Mouse (Mus musculus): ENCODE measurements around the gene Gzmd. TPM values are rescaled to one million over a fixed set of nuclear protein-coding genes. Genes with fewer than 3 reads are reported as not detected.
"Not testable (repeated sequence)": the region's sequence is repeated elsewhere in the genome, so short reads cannot be mapped to it uniquely, and the experiment has no call there.

The Gzmd gene
- polyA plus RNA-seq (2016; fragmentation: Nextera tagmentation; extraction: Ambion mirVana): not detected in 2 replicates

DNA sequence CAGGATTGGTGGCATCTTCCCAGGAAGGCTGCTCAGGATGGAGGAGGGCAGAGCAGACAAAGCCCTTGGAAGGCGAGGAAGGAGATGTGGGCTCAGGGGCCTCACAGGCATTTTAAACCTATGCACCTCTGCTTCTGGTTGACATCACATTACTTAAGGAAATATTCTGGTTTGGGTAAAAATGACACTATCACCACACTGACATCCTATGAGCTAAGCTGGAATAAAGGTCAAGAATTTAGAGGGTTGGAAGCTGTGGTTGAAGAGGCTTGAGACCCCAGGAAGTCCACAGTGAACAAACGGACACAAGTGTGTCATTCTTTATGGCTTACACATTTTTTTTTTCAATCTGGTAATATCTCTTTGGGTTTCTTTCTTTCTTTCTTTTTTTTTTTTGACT lies at the start of gene Gzmd:
Gzmd (minus strand) TSS at position 101 of the 400 bp plus-strand sequence.
- 80% methylated on average over 2 of the region's 2 CpGs for WGBS
- H3K4me3 ChIP-seq; H3K9ac ChIP-seq; H3K27ac ChIP-seq; H3K36me3 ChIP-seq; H3K27me3 ChIP-seq; H3K4me1 ChIP-seq; ATAC-seq (ENCODE audit: low FRiP score); H3K4me2 ChIP-seq (replicated peaks); H3K9me3 ChIP-seq (replicated peaks): not testable (repeated sequence)

DNA sequence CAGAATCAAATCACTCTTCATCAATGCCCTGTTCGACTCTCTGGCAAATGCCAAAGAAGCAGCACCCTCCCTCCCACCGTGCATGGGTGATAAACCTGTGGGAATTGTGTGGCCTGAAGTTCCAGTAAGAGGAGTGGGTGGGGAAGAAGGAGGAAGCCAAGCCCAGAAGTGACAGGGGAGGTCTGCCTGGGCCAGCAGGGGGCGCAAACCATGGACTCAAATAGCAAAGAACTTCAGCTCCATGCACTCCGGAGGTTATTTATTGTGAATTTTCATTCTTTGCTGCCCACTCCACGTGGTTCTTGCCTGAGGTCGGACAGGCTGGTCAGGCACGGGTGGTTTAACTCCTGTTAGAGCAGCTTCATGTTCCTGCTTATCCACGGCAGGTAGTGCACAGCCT lies 45.2 kb upstream of the Gzmd start:
- not testable (repeated sequence) for ATAC-seq (ENCODE audit: low FRiP score); H3K4me2 ChIP-seq (replicated peaks); H3K4me1 ChIP-seq; H3K9ac ChIP-seq; H3K4me3 ChIP-seq; H3K36me3 ChIP-seq; H3K27ac ChIP-seq; H3K9me3 ChIP-seq (replicated peaks); H3K27me3 ChIP-seq
- 28% methylated on average over 8 of the region's 8 CpGs for WGBS

DNA sequence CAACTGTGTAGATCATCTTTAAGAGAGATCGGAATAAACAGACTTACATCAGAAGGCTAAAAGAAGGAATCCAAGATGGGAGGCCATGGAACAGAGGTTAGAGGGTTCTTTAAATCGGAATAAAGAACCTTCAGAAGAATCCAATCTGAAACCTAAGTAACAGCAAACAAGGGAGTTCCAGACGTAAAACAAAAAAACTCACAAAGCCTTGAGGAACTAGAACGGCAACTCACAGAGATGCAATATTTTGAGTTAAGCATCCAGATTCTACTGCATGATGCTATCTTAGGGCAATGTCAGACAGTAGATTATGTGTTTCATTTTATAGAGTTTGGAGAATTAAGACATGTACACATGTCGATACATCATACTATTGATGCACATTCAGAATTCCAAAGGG lies 42.1 kb upstream of the Gzmd start, which contains the start of gene Gzmn:
Gzmn (minus strand) TSS at position 101 of the 400 bp plus-strand sequence.
- Histone ChIP-seq H3K27ac (no peak within 1 kb of the TSS), H3K4me3 (no peak within 1 kb of the TSS), H3K27me3 (no peaks in the 10 kb centered on the region), H3K4me1 (no peaks in the 10 kb centered on the region), H3K9ac (no peak within 1 kb of the TSS), H3K36me3 (no peaks in the 10 kb centered on the region), H3K9me3 (replicated peaks) (no peaks in the 10 kb centered on the region), H3K4me2 (replicated peaks) (no peak within 1 kb of the TSS)
- WGBS: 90% methylated on average over 5 of the region's 5 CpGs
- no peak for ATAC-seq (ENCODE audit: low FRiP score)

DNA sequence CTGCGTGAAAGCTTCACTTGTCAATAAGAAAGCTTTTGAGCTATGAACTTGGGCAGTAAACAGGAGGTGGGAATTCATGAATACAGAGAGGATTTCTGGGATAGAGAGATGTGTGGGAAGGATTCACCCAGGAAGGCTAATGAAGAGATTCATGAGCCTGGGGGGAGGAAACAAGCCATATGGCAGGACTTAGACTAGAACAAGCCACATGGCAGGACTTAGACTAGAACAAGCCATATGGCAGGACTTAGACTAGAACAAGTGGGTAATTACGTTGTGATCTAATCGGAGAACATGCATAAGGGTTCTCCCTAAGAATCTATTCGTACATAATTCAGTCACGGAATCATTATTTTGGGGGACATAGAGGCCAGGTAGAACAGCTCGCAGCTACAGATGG lies 41.0 kb upstream of the Gzmd start:
- no peak overlapping the region for H3K27ac ChIP-seq
- no peak for ATAC-seq (ENCODE audit: low FRiP score)
- WGBS: 96% methylated on average over 6 of the region's 6 CpGs
- no peaks in the 10 kb centered on the region for H3K9me3 ChIP-seq (replicated peaks)
- H3K4me2 ChIP-seq (replicated peaks): no peak overlapping the region
- H3K4me3 ChIP-seq: no peak overlapping the region
- no peak overlapping the region for H3K9ac ChIP-seq
- no peaks in the 10 kb centered on the region for H3K27me3 ChIP-seq
- no peaks in the 10 kb centered on the region for H3K4me1 ChIP-seq
- H3K36me3 ChIP-seq: no peaks in the 10 kb centered on the region

DNA sequence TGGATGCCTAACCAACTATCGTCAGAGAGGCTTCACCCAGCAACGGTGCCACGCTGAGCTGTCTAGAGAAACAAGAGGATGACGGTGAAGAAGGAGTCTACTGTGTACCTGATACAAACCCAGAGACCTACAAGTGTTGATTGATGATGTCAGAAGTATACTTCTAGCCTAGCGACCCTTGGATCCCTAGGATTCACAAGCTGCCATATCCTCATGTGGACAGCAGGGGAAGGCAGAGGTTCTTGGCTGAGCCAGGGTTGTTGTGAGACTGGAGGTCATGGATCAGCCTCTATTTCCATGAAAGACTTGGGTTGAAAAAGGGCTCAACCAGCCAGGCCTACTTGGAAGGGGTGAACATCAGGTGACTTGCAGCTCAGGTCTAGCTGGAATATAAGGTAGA lies 40.3 kb upstream of the Gzmd start:
- ATAC-seq (ENCODE audit: low FRiP score): no peak
- Histone ChIP-seq H3K4me1 (no peaks in the 10 kb centered on the region), H3K9ac (no peak overlapping the region), H3K9me3 (replicated peaks) (no peaks in the 10 kb centered on the region), H3K27me3 (no peaks in the 10 kb centered on the region), H3K27ac (no peak overlapping the region), H3K4me2 (replicated peaks) (no peak overlapping the region), H3K4me3 (no peak overlapping the region), H3K36me3 (no peaks in the 10 kb centered on the region)
- WGBS: 90% methylated on average over 5 of the region's 5 CpGs

DNA sequence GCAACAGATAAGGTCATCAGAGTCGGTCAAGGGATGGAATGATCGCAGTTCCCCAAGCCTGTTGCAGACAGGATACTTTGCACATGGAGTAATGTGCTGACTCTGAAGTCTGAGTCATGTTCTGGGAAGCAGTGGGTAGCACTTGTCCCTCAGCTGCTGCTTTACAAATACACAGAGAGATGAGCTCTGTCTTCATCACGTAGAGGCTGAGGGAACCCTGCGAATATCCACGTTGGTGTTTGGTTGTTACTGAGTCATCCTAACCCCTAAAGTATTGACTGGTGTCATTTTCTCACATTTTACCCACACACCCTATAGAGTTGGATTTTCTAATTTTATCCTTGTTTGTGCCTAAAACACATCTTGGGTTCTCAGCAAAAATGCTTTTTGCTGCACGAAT lies 35.6 kb upstream of the Gzmd start:
- no peaks in the 10 kb centered on the region for H3K27me3 ChIP-seq
- no peak overlapping the region for H3K4me3 ChIP-seq
- ATAC-seq (ENCODE audit: low FRiP score): no peak
- no peaks in the 10 kb centered on the region for H3K4me1 ChIP-seq
- H3K36me3 ChIP-seq: no peaks in the 10 kb centered on the region
- H3K9ac ChIP-seq: no peak overlapping the region
- no peak overlapping the region for H3K4me2 ChIP-seq (replicated peaks)
- no peak overlapping the region for H3K27ac ChIP-seq
- WGBS: 85% methylated on average over 6 of the region's 6 CpGs
- no peaks in the 10 kb centered on the region for H3K9me3 ChIP-seq (replicated peaks)

DNA sequence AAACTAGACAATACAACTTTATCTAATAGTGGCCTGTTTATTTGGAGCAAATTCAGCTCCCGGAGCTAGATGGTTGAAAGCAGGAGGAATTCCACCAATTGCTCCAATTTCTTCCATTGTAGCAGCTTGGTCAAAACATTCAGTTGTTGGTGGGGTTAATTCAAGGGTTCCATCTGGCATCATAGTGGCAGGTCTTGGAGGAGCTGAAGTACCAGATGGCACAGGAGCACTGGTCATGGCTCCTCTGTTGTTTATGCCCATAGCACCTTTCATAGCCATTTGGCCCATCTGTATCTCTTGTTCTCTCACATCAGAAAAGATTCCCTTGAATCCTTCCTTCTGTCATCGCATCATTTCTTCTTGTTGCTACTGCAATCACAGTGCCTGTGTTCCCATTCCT lies 29.7 kb upstream of the Gzmd start:
- 91% methylated on average over 2 of the region's 2 CpGs for WGBS
- no peak for ATAC-seq (ENCODE audit: low FRiP score)
- H3K36me3 ChIP-seq: no peaks in the 10 kb centered on the region

DNA sequence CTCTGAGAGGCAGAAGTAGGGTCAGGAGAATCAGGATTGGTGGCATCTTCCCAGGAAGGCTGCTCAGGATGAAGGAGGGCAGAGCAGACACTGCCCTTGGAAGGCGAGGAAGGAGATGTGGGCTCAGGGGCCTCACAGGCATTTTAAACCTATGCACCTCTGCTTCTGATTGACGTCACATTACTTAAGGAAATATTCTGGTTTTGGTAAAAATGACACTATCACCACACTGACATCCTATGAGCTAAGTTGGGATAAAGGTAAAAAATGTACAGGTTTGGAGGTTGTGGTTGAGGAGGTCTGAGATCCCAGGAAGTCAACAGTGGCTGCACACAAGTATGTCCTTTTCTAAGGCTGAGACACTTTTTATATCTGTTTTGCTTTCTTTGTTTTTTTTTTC lies 27.1 kb upstream of the Gzmd start, which contains the start of gene Gzmg:
Gzmg (minus strand) TSS at position 101 of the 400 bp plus-strand sequence.
- not testable (repeated sequence) for H3K36me3 ChIP-seq; H3K4me3 ChIP-seq; H3K4me2 ChIP-seq (replicated peaks); H3K4me1 ChIP-seq; ATAC-seq (ENCODE audit: low FRiP score); H3K27me3 ChIP-seq; H3K9me3 ChIP-seq (replicated peaks); H3K27ac ChIP-seq; H3K9ac ChIP-seq
- 85% methylated on average over 2 of the region's 2 CpGs for WGBS

More for the DNA sequence above, 29.7 kb upstream of the Gzmd start:
- H3K9ac ChIP-seq: no peak overlapping the region
- no peak overlapping the region for H3K4me3 ChIP-seq
- H3K27me3 ChIP-seq: no peaks in the 10 kb centered on the region
- H3K4me2 ChIP-seq (replicated peaks): no peak overlapping the region
- no peaks in the 10 kb centered on the region for H3K9me3 ChIP-seq (replicated peaks)
- no peaks in the 10 kb centered on the region for H3K4me1 ChIP-seq
- H3K27ac ChIP-seq: no peak overlapping the region

DNA sequence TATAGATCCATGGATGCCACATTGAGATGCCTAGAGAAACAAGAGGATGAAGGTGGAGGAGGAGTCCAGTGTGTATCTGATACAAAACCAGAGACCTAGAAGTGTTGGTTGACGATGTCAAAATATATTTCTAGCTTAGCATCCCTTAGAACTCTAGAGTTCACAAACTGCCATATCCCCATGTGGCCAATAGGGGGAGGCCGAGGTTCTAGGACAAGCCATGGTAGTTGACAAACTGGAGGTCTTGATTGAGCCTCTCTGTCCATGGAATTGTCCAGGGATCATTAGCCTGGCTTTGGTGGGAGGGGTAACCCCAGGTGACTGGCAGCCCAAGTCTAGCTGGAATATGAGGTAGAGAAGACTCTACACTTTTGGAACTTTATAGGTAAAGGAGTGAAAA lies 22.9 kb upstream of the Gzmd start:
- H3K4me1 ChIP-seq: no peaks in the 10 kb centered on the region
- 70% methylated on average over 2 of the region's 2 CpGs for WGBS

DNA sequence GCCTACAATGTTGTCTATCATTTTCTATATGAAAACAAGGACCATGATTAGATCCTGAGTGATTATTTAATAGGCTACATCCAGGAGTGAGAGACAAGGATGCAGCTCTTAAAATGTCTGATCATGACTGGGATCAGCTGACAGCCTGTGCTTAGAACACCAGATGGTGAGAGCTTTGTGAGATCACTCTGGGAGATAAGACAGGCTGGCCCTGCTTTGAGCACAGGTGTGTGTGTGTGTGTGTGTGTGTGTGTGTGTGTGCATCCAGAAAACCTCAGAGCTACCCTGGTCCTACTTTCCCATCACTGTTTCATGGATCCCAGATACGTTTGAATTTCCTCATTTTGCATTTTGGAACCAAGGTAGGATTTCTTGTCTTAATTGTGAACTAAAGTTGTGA lies 1.3 kb upstream of the Gzmd start:
- H3K4me3 ChIP-seq; H3K4me1 ChIP-seq; ATAC-seq (ENCODE audit: low FRiP score); H3K9ac ChIP-seq; H3K4me2 ChIP-seq (replicated peaks); H3K36me3 ChIP-seq; H3K9me3 ChIP-seq (replicated peaks); H3K27ac ChIP-seq; H3K27me3 ChIP-seq: not testable (repeated sequence)
- 87% methylated on average over 1 of the region's 1 CpGs for WGBS

More for the DNA sequence above, 22.9 kb upstream of the Gzmd start:
- Histone ChIP-seq H3K4me3 (no peak overlapping the region), H3K27me3 (no peaks in the 10 kb centered on the region), H3K36me3 (no peaks in the 10 kb centered on the region), H3K9me3 (replicated peaks) (no peaks in the 10 kb centered on the region), H3K4me2 (replicated peaks) (no peak overlapping the region), H3K27ac (no peak overlapping the region), H3K9ac (no peak overlapping the region)
- ATAC-seq (ENCODE audit: low FRiP score): no peak

DNA sequence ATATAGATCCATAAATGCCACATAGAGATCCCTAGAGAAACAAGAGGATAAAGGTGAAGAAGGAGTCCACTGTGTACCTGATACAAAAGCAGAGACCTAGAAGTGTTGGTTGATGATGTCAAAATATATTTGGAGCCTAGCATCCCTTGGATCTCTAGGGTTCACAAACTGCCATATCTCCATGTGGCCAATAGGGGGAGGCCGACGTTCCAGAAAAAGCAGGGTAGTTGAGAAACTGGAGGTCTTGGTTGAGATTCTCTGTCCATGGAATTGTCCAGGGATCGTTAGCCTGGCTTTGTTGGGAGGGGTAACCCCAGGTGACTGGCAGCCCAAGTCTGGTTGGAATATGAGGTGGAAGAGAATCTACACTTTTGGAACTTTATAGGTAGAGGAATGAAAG lies 4.1 kb downstream of the Gzmd start:
- ATAC-seq (ENCODE audit: low FRiP score): no peak
- no peak overlapping the region for H3K27ac ChIP-seq
- 46% methylated on average over 3 of the region's 3 CpGs for WGBS
- H3K4me1 ChIP-seq: no peaks in the 10 kb centered on the region
- H3K36me3 ChIP-seq: no peaks in the 10 kb centered on the region
- H3K9ac ChIP-seq: no peak overlapping the region
- H3K27me3 ChIP-seq: no peaks in the 10 kb centered on the region
- no peak overlapping the region for H3K4me3 ChIP-seq
- H3K4me2 ChIP-seq (replicated peaks): no peak overlapping the region
- no peaks in the 10 kb centered on the region for H3K9me3 ChIP-seq (replicated peaks)

DNA sequence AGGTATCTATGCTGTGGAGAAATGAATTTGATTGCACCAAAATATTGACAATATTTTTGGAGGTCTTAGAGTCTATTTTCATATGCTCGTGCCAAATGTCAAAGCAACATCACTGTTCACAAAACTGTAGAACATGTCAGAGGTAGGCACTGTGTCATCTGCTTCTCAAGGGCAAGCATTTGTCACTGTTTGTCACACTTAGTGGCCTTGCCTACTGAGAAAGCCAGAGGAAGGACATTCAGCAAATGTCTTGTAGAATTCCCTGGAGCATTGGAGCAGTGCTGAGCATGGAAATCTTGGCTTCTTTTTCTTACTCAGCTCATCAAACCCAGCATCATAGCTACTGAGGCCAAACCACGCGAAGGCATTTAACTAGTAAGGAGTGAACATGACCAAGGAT lies 8.9 kb downstream of the Gzmd start:
- Histone ChIP-seq H3K9me3 (replicated peaks) (no peaks in the 10 kb centered on the region), H3K9ac (no peak overlapping the region), H3K27me3 (no peaks in the 10 kb centered on the region), H3K27ac (no peak overlapping the region), H3K4me2 (replicated peaks) (no peak overlapping the region), H3K36me3 (no peaks in the 10 kb centered on the region), H3K4me3 (no peak overlapping the region), H3K4me1 (no peaks in the 10 kb centered on the region)
- 89% methylated on average over 3 of the region's 3 CpGs for WGBS
- no peak for ATAC-seq (ENCODE audit: low FRiP score)

DNA sequence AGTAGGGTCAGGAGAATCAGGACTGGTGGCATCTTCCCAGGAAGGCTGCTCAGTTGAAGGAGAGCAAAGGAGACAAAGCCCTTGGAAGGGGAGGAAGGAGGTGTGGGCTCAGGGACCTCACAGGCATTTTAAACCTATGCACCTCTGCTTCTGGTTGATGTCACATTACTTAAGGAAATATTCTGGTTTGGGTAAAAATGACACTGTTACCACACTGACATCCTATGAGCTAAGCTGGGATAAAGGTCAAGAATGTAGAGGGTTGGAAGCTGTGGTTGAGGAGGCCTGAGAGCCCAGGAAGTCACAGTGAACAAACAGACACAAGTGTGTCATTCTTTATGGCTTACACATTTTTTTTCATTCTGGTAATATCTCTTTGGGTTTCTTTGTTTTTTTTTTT lies 11.9 kb downstream of the Gzmd start, which contains the start of gene Gzme:
Gzme (minus strand) TSS at position 101 of the 400 bp plus-strand sequence.
- Histone ChIP-seq H3K27me3 (no peaks in the 10 kb centered on the region), H3K4me3 (no peak within 1 kb of the TSS), H3K27ac (no peak within 1 kb of the TSS), H3K4me2 (replicated peaks) (no peak within 1 kb of the TSS), H3K36me3 (no peaks in the 10 kb centered on the region), H3K9me3 (replicated peaks) (no peaks in the 10 kb centered on the region), H3K9ac (no peak within 1 kb of the TSS), H3K4me1 (no peaks in the 10 kb centered on the region)
- no peak for ATAC-seq (ENCODE audit: low FRiP score)
